Mouse (Mus musculus): Measurements from ENCODE around the gene Ift81.

Ift81 gene

GRCm38 (mm10) chr5:122518247-122518646, 96.1 kb downstream of the Ift81 start:
- no peak for DNase-seq (ENCODE audit: extremely low spot score, low read depth, low spot score)

- no peak for DNase-seq (ENCODE audit: extremely low spot score, low read depth, low spot score)
Observed at GRCm38 (mm10) chr5:122516901-122517300, 97.4 kb downstream of the Ift81 start.

- DNase-seq (ENCODE audit: extremely low spot score, low read depth, low spot score) = no peak
Observed at GRCm38 (mm10) chr5:122516029-122516730, 98.1 kb downstream of the Ift81 start.

GRCm38 (mm10) chr5:122514127-122514521, 100.2 kb downstream of the Ift81 start:
- no peak for DNase-seq (ENCODE audit: extremely low spot score, low read depth, low spot score)

GRCm38 (mm10) chr5:122513421-122514126, 100.7 kb downstream of the Ift81 start:
- DNase-seq (ENCODE audit: extremely low spot score, low read depth, low spot score) = no peak

- DNase-seq (ENCODE audit: extremely low spot score, low read depth, low spot score) = no peak
Observed at GRCm38 (mm10) chr5:122512011-122512410, 102.3 kb downstream of the Ift81 start.

GRCm38 (mm10) chr5:122511405-122511804, 102.9 kb downstream of the Ift81 start:
- no peak for DNase-seq (ENCODE audit: extremely low spot score, low read depth, low spot score)

GRCm38 (mm10) chr5:122510651-122511157, 103.6 kb downstream of the Ift81 start:
- DNase-seq (ENCODE audit: extremely low spot score, low read depth, low spot score) = no peak

- DNase-seq (ENCODE audit: extremely low spot score, low read depth, low spot score) = no peak
Observed at GRCm38 (mm10) chr5:122509608-122510007, 104.7 kb downstream of the Ift81 start.

GRCm38 (mm10) chr5:122508861-122509306, 105.4 kb downstream of the Ift81 start:
- no peak for DNase-seq (ENCODE audit: extremely low spot score, low read depth, low spot score)

GRCm38 (mm10) chr5:122507396-122507795, 106.9 kb downstream of the Ift81 start:
- DNase-seq (ENCODE audit: extremely low spot score, low read depth, low spot score) = no peak

GRCm38 (mm10) chr5:122506462-122506861, 107.9 kb downstream of the Ift81 start:
- no peak for DNase-seq (ENCODE audit: extremely low spot score, low read depth, low spot score)

- DNase-seq (ENCODE audit: extremely low spot score, low read depth, low spot score) = no peak
Observed at GRCm38 (mm10) chr5:122505554-122505953, 108.8 kb downstream of the Ift81 start.

GRCm38 (mm10) chr5:122503760-122504119, 110.6 kb downstream of the Ift81 start:
- DNase-seq (ENCODE audit: extremely low spot score, low read depth, low spot score) = no peak

GRCm38 (mm10) chr5:122503015-122503759, 111.1 kb downstream of the Ift81 start:
- DNase-seq (ENCODE audit: extremely low spot score, low read depth, low spot score) = no peak

GRCm38 (mm10) chr5:122502077-122502941, 112.0 kb downstream of the Ift81 start, which contains the start of gene Atp2a2:
Atp2a2 (minus strand) TSS chr5:122502225.
- peak; percentile 46 for DNase-seq (ENCODE audit: extremely low spot score, low read depth, low spot score)

- no peak for DNase-seq (ENCODE audit: extremely low spot score, low read depth, low spot score)
Observed at GRCm38 (mm10) chr5:122501101-122502076, 112.9 kb downstream of the Ift81 start.

GRCm38 (mm10) chr5:122500563-122500962, 113.8 kb downstream of the Ift81 start:
- DNase-seq (ENCODE audit: extremely low spot score, low read depth, low spot score) = no peak

Measured in hindlimb bud, embryonic 11.5 days (tissue).